Mouse (Mus musculus): ENCODE measurements around the gene Abcd2. TPM values are rescaled to one million over a fixed set of nuclear protein-coding genes. Genes with fewer than 3 reads are reported as not detected.

Abcd2 gene
- polyA plus RNA-seq, 1 experiment from 2014 or later = 21.2 TPM

GRCm38 (mm10) chr15:91186358-91186757 lies 5.2 kb downstream of the Abcd2 start:
- H3K9me3 ChIP-seq = no peaks in the 10 kb centered on the region
- no peaks in the 10 kb centered on the region for H3K36me3 ChIP-seq
- WGBS = 71% methylated on average over 6 of the region's 6 CpGs
- no peak overlapping the region for H3K4me3 ChIP-seq
- H3K4me2 ChIP-seq (replicated peaks) = no peak overlapping the region
- no peak overlapping the region for H3K9ac ChIP-seq (replicated peaks)
- no peak for ATAC-seq (replicated peaks)
- H3K27ac ChIP-seq (replicated peaks) = no peak overlapping the region
- H3K4me1 ChIP-seq = peaks cover 30% of the 10 kb centered on the region
- no peaks in the 10 kb centered on the region for H3K27me3 ChIP-seq

GRCm38 (mm10) chr15:91179911-91180622 lies 11.5 kb downstream of the Abcd2 start:
- Histone ChIP-seq H3K4me3 (no peak overlapping the region), H3K36me3 (peaks cover 3% of the 10 kb centered on the region; the same call in 1 of the 2 replicates), H3K9me3 (no peaks in the 10 kb centered on the region), H3K4me2 (replicated peaks) (no peak overlapping the region), H3K27me3 (no peaks in the 10 kb centered on the region), H3K9ac (replicated peaks) (no peak overlapping the region), H3K4me1 (peaks cover 9% of the 10 kb centered on the region; the same call in 1 of the 2 replicates), H3K27ac (replicated peaks) (peak overlapping the region; percentile 54; the same call in 1 of the 2 replicates)
- ATAC-seq (replicated peaks) = no peak
- 47% methylated on average over 15 of the region's 15 CpGs for WGBS

GRCm38 (mm10) chr15:91178656-91179314 lies 12.8 kb downstream of the Abcd2 start:
- Histone ChIP-seq H3K36me3 (peaks cover 3% of the 10 kb centered on the region; the same call in 1 of the 2 replicates), H3K4me1 (peaks cover 9% of the 10 kb centered on the region; the same call in 1 of the 2 replicates), H3K4me3 (no peak overlapping the region), H3K9me3 (no peaks in the 10 kb centered on the region), H3K4me2 (replicated peaks) (no peak overlapping the region), H3K27me3 (no peaks in the 10 kb centered on the region), H3K27ac (replicated peaks) (no peak overlapping the region), H3K9ac (replicated peaks) (no peak overlapping the region)
- ATAC-seq (replicated peaks) = no peak
- 87% methylated on average over 9 of the region's 9 CpGs for WGBS

- WGBS = 43% methylated on average over 4 of the region's 4 CpGs
- Histone ChIP-seq H3K9ac (replicated peaks) (no peak overlapping the region), H3K4me2 (replicated peaks) (no peak overlapping the region), H3K36me3 (0 out of 2 replicates have a peak, but pooled peaks cover 3% of the 10 kb centered on the region), H3K4me3 (no peak overlapping the region), H3K4me1 (peaks cover 25% of the 10 kb centered on the region), H3K27me3 (no peaks in the 10 kb centered on the region), H3K27ac (replicated peaks) (peak overlapping the region; percentile 68; the same call in 1 of the 2 replicates), H3K9me3 (no peaks in the 10 kb centered on the region)
- ATAC-seq (replicated peaks) = no peak
These were observed 19.4 kb downstream of the Abcd2 start for GRCm38 (mm10) chr15:91172193-91172592.

- peaks cover 25% of the 10 kb centered on the region for H3K4me1 ChIP-seq
- H3K4me2 ChIP-seq (replicated peaks) = no peak overlapping the region
- no peak overlapping the region for H3K9ac ChIP-seq (replicated peaks)
- no peaks in the 10 kb centered on the region for H3K9me3 ChIP-seq
- no peak overlapping the region for H3K4me3 ChIP-seq
- no peak for ATAC-seq (replicated peaks)
- H3K27me3 ChIP-seq = no peaks in the 10 kb centered on the region
- 70% methylated on average over 4 of the region's 4 CpGs for WGBS
- H3K27ac ChIP-seq (replicated peaks) = peak overlapping the region; percentile 68
- 0 out of 2 replicates have a peak, but pooled peaks cover 3% of the 10 kb centered on the region for H3K36me3 ChIP-seq
These were observed 20.3 kb downstream of the Abcd2 start for GRCm38 (mm10) chr15:91171332-91171731.

- Histone ChIP-seq H3K4me3 (no peak overlapping the region), H3K4me1 (peaks cover 25% of the 10 kb centered on the region), H3K27ac (replicated peaks) (peak overlapping the region; percentile 68), H3K9ac (replicated peaks) (no peak overlapping the region), H3K36me3 (0 out of 2 replicates have a peak, but pooled peaks cover 2% of the 10 kb centered on the region), H3K9me3 (no peaks in the 10 kb centered on the region), H3K4me2 (replicated peaks) (no peak overlapping the region), H3K27me3 (no peaks in the 10 kb centered on the region)
- 37% methylated on average over 9 of the region's 9 CpGs for WGBS
- ATAC-seq (replicated peaks) = peak; percentile 82
These were observed 20.8 kb downstream of the Abcd2 start for GRCm38 (mm10) chr15:91170602-91171328.

- no peak overlapping the region for H3K27ac ChIP-seq (replicated peaks)
- 88% methylated on average over 13 of the region's 13 CpGs for WGBS
- H3K4me1 ChIP-seq = peaks cover 19% of the 10 kb centered on the region
These were observed 23.6 kb downstream of the Abcd2 start for GRCm38 (mm10) chr15:91167850-91168562.

GRCm38 (mm10) chr15:91165021-91165420 lies 26.6 kb downstream of the Abcd2 start:
- no peak overlapping the region for H3K4me3 ChIP-seq
- H3K9me3 ChIP-seq = no peaks in the 10 kb centered on the region
- no peaks in the 10 kb centered on the region for H3K36me3 ChIP-seq
- no peak overlapping the region for H3K27ac ChIP-seq (replicated peaks)
- WGBS = 5% methylated on average over 5 of the region's 5 CpGs
- H3K9ac ChIP-seq (replicated peaks) = no peak overlapping the region
- no peaks in the 10 kb centered on the region for H3K27me3 ChIP-seq
- no peaks in the 10 kb centered on the region for H3K4me1 ChIP-seq
- peak; percentile 41; the same call in 1 of the 2 replicates for ATAC-seq (replicated peaks)
- H3K4me2 ChIP-seq (replicated peaks) = no peak overlapping the region

More at GRCm38 (mm10) chr15:91167850-91168562, 23.6 kb downstream of the Abcd2 start:
- Histone ChIP-seq H3K9ac (replicated peaks) (no peak overlapping the region), H3K27me3 (no peaks in the 10 kb centered on the region), H3K4me3 (no peak overlapping the region), H3K36me3 (no peaks in the 10 kb centered on the region), H3K9me3 (no peaks in the 10 kb centered on the region), H3K4me2 (replicated peaks) (no peak overlapping the region)
- no peak for ATAC-seq (replicated peaks)

- Histone ChIP-seq H3K36me3 (no peaks in the 10 kb centered on the region; the same call in 1 of the 2 replicates), H3K9me3 (no peaks in the 10 kb centered on the region), H3K27ac (replicated peaks) (no peak overlapping the region), H3K9ac (replicated peaks) (no peak overlapping the region), H3K4me2 (replicated peaks) (no peak overlapping the region), H3K4me1 (no peaks in the 10 kb centered on the region), H3K27me3 (no peaks in the 10 kb centered on the region), H3K4me3 (no peak overlapping the region)
- no peak for ATAC-seq (replicated peaks)
- 95% methylated on average over 2 of the region's 2 CpGs for WGBS
These were observed 28.1 kb downstream of the Abcd2 start for GRCm38 (mm10) chr15:91163454-91163853.

GRCm38 (mm10) chr15:91161153-91161552 lies 30.4 kb downstream of the Abcd2 start:
- no peak overlapping the region for H3K9ac ChIP-seq (replicated peaks)
- no peak for ATAC-seq (replicated peaks)
- no peaks in the 10 kb centered on the region for H3K27me3 ChIP-seq
- H3K4me1 ChIP-seq = no peaks in the 10 kb centered on the region
- 95% methylated on average over 5 of the region's 5 CpGs for WGBS
- no peak overlapping the region for H3K4me3 ChIP-seq
- H3K36me3 ChIP-seq = peaks cover 12% of the 10 kb centered on the region
- no peak overlapping the region for H3K4me2 ChIP-seq (replicated peaks)
- no peaks in the 10 kb centered on the region for H3K9me3 ChIP-seq
- H3K27ac ChIP-seq (replicated peaks) = no peak overlapping the region

GRCm38 (mm10) chr15:91153311-91153710 lies 38.3 kb downstream of the Abcd2 start:
- no peak overlapping the region for H3K4me3 ChIP-seq
- H3K27me3 ChIP-seq = no peaks in the 10 kb centered on the region
- no peak for ATAC-seq (replicated peaks)
- no peak overlapping the region for H3K9ac ChIP-seq (replicated peaks)
- H3K4me1 ChIP-seq = no peaks in the 10 kb centered on the region
- no peak overlapping the region for H3K27ac ChIP-seq (replicated peaks)
- 83% methylated on average over 3 of the region's 3 CpGs for WGBS
- no peaks in the 10 kb centered on the region for H3K9me3 ChIP-seq
- no peak overlapping the region for H3K4me2 ChIP-seq (replicated peaks)
- peaks cover 39% of the 10 kb centered on the region for H3K36me3 ChIP-seq
